Mouse (Mus musculus): ENCODE measurements around the gene 4930452B06Rik. TPM values are rescaled to one million over a fixed set of nuclear protein-coding genes. Genes with fewer than 3 reads are reported as not detected.

4930452B06Rik gene
- polyA plus RNA-seq, 1 experiment from 2014 or later: 5.1 TPM

GRCm38 (mm10) chr14:8477348-8477747, 188.7 kb downstream of the 4930452B06Rik start:
- H3K4me2 ChIP-seq (ENCODE audit: low read length): no peak overlapping the region
- H3K27me3 ChIP-seq (ENCODE audit: control insufficient read depth, insufficient read depth, low read length): no peaks in the 10 kb centered on the region
- no peaks in the 10 kb centered on the region for H3K36me3 ChIP-seq (ENCODE audit: control insufficient read depth, insufficient read depth, low read length)
- H3K4me3 ChIP-seq (replicated peaks; ENCODE audit: low read depth, low read length): no peak overlapping the region
- H3K9me3 ChIP-seq (ENCODE audit: control insufficient read depth, low read length): no peaks in the 10 kb centered on the region
- H3K4me1 ChIP-seq (ENCODE audit: control insufficient read depth, insufficient read depth, low read length): 0 out of 2 replicates have a peak, but pooled peaks cover 5% of the 10 kb centered on the region
- H3K9ac ChIP-seq (replicated peaks; ENCODE audit: low read length): no peak overlapping the region
- DNase-seq (peak; percentile 30), ATAC-seq (ENCODE audit: low FRiP score, low TSS enrichment) (no peak)
- WGBS: 62% methylated on average over 8 of the region's 8 CpGs
- no peak overlapping the region for H3K27ac ChIP-seq (replicated peaks; ENCODE audit: low read depth, low read length)

DNA sequence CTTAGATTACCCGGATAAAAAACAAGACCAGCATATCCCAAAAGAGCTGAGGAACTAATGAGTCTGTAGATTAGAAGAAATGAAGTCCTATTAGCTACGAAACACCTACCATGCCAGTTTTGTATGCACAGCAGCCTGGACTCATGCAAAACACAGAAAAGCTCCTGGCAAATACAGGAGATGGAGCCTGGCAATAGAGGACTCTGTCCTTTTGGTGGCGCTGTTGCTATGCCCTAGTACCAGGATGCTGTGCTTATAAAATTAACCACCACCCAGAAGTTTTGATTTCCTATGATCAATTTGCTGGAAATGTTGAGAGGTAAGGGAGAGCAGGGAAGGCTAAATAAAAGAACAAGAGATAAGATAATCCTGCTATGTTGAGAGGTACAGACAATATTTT, 189.4 kb downstream of the 4930452B06Rik start:
- WGBS: 61% methylated on average over 3 of the region's 3 CpGs
- H3K4me2 ChIP-seq (ENCODE audit: low read length): no peak overlapping the region
- no peak overlapping the region for H3K27ac ChIP-seq (replicated peaks; ENCODE audit: low read depth, low read length)
- no peak overlapping the region for H3K9ac ChIP-seq (replicated peaks; ENCODE audit: low read length)
- ATAC-seq (ENCODE audit: low FRiP score, low TSS enrichment): no peak
- H3K27me3 ChIP-seq (ENCODE audit: control insufficient read depth, insufficient read depth, low read length): no peaks in the 10 kb centered on the region
- DNase-seq: peak; percentile 80
- 0 out of 2 replicates have a peak, but pooled peaks cover 5% of the 10 kb centered on the region for H3K4me1 ChIP-seq (ENCODE audit: control insufficient read depth, insufficient read depth, low read length)
- H3K36me3 ChIP-seq (ENCODE audit: control insufficient read depth, insufficient read depth, low read length): no peaks in the 10 kb centered on the region
- H3K9me3 ChIP-seq (ENCODE audit: control insufficient read depth, low read length): no peaks in the 10 kb centered on the region
- no peak overlapping the region for H3K4me3 ChIP-seq (replicated peaks; ENCODE audit: low read depth, low read length)

GRCm38 (mm10) chr14:8475851-8476250, 190.2 kb downstream of the 4930452B06Rik start:
- ATAC-seq (ENCODE audit: low FRiP score, low TSS enrichment): no peak
- H3K4me1 ChIP-seq (ENCODE audit: control insufficient read depth, insufficient read depth, low read length): 0 out of 2 replicates have a peak, but pooled peaks cover 5% of the 10 kb centered on the region
- no peak overlapping the region for H3K4me2 ChIP-seq (ENCODE audit: low read length)
- H3K27ac ChIP-seq (replicated peaks; ENCODE audit: low read depth, low read length): no peak overlapping the region
- H3K9ac ChIP-seq (replicated peaks; ENCODE audit: low read length): no peak overlapping the region
- H3K4me3 ChIP-seq (replicated peaks; ENCODE audit: low read depth, low read length): no peak overlapping the region
- H3K9me3 ChIP-seq (ENCODE audit: control insufficient read depth, low read length): no peaks in the 10 kb centered on the region
- DNase-seq: no peak
- no peaks in the 10 kb centered on the region for H3K36me3 ChIP-seq (ENCODE audit: control insufficient read depth, insufficient read depth, low read length)
- WGBS: 81% methylated on average over 5 of the region's 5 CpGs
- H3K27me3 ChIP-seq (ENCODE audit: control insufficient read depth, insufficient read depth, low read length): no peaks in the 10 kb centered on the region

GRCm38 (mm10) chr14:8472884-8473283, 193.2 kb downstream of the 4930452B06Rik start:
- DNase-seq: no peak
- ATAC-seq (ENCODE audit: low FRiP score, low TSS enrichment): no peak
- no peaks in the 10 kb centered on the region for H3K9me3 ChIP-seq (ENCODE audit: control insufficient read depth, low read length)
- no peaks in the 10 kb centered on the region for H3K27me3 ChIP-seq (ENCODE audit: control insufficient read depth, insufficient read depth, low read length)
- no peak overlapping the region for H3K4me2 ChIP-seq (ENCODE audit: low read length)
- no peak overlapping the region for H3K27ac ChIP-seq (replicated peaks; ENCODE audit: low read depth, low read length)
- H3K4me3 ChIP-seq (replicated peaks; ENCODE audit: low read depth, low read length): no peak overlapping the region
- H3K9ac ChIP-seq (replicated peaks; ENCODE audit: low read length): no peak overlapping the region
- H3K4me1 ChIP-seq (ENCODE audit: control insufficient read depth, insufficient read depth, low read length): 0 out of 2 replicates have a peak, but pooled peaks cover 5% of the 10 kb centered on the region
- WGBS: 84% methylated on average over 2 of the region's 2 CpGs
- no peaks in the 10 kb centered on the region for H3K36me3 ChIP-seq (ENCODE audit: control insufficient read depth, insufficient read depth, low read length)

GRCm38 (mm10) chr14:8464401-8465154, 201.5 kb downstream of the 4930452B06Rik start:
- WGBS: 67% methylated on average over 14 of the region's 14 CpGs
- Histone ChIP-seq H3K9me3 (ENCODE audit: control insufficient read depth, low read length) (no peaks in the 10 kb centered on the region), H3K27ac (replicated peaks; ENCODE audit: low read depth, low read length) (no peak overlapping the region), H3K4me2 (ENCODE audit: low read length) (no peak overlapping the region), H3K27me3 (ENCODE audit: control insufficient read depth, insufficient read depth, low read length) (no peaks in the 10 kb centered on the region), H3K4me3 (replicated peaks; ENCODE audit: low read depth, low read length) (no peak overlapping the region), H3K4me1 (ENCODE audit: control insufficient read depth, insufficient read depth, low read length) (no peaks in the 10 kb centered on the region), H3K36me3 (ENCODE audit: control insufficient read depth, insufficient read depth, low read length) (no peaks in the 10 kb centered on the region), H3K9ac (replicated peaks; ENCODE audit: low read length) (no peak overlapping the region)
- DNase-seq (no peak), ATAC-seq (ENCODE audit: low FRiP score, low TSS enrichment) (no peak)

GRCm38 (mm10) chr14:8462973-8463372, 203.1 kb downstream of the 4930452B06Rik start:
- Histone ChIP-seq H3K27ac (replicated peaks; ENCODE audit: low read depth, low read length) (no peak overlapping the region), H3K9ac (replicated peaks; ENCODE audit: low read length) (no peak overlapping the region), H3K4me2 (ENCODE audit: low read length) (no peak overlapping the region), H3K27me3 (ENCODE audit: control insufficient read depth, insufficient read depth, low read length) (no peaks in the 10 kb centered on the region), H3K4me3 (replicated peaks; ENCODE audit: low read depth, low read length) (no peak overlapping the region), H3K9me3 (ENCODE audit: control insufficient read depth, low read length) (no peaks in the 10 kb centered on the region), H3K36me3 (ENCODE audit: control insufficient read depth, insufficient read depth, low read length) (no peaks in the 10 kb centered on the region), H3K4me1 (ENCODE audit: control insufficient read depth, insufficient read depth, low read length) (no peaks in the 10 kb centered on the region)
- WGBS: 78% methylated on average over 4 of the region's 4 CpGs
- ATAC-seq (ENCODE audit: low FRiP score, low TSS enrichment): no peak
- DNase-seq: no peak

DNA sequence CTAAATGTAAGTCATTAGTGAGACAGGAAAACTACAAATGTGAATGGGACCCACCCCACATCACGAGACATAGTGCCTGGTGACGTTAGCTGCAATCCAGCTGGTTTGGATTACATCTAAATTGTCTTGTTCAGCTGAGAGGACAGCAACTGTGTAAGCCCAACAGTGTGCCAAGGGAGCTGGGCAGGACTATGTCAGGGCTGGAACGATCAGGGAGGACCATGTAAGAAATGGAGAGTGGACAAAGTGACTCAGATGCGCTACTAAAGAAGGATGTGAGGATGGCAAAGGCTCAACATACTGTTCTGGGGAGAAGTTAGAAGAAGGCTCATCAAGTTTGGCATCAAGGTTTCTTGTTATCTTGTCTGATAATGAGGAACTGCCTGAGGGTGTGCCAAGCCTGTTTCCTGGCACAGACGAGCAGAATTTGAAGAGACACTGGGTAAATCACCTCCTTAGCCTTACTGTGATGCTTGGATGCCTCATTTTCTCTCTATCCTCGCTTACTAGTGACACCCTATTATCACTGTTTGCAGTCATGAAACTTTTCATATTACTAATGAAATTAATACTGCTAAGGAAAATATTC, 203.6 kb downstream of the 4930452B06Rik start:
- WGBS: 77% methylated on average over 6 of the region's 6 CpGs
- no peak overlapping the region for H3K4me2 ChIP-seq (ENCODE audit: low read length)
- H3K27me3 ChIP-seq (ENCODE audit: control insufficient read depth, insufficient read depth, low read length): no peaks in the 10 kb centered on the region
- H3K9me3 ChIP-seq (ENCODE audit: control insufficient read depth, low read length): no peaks in the 10 kb centered on the region
- DNase-seq: no peak
- no peak overlapping the region for H3K27ac ChIP-seq (replicated peaks; ENCODE audit: low read depth, low read length)
- ATAC-seq (ENCODE audit: low FRiP score, low TSS enrichment): no peak
- no peaks in the 10 kb centered on the region for H3K36me3 ChIP-seq (ENCODE audit: control insufficient read depth, insufficient read depth, low read length)
- no peaks in the 10 kb centered on the region for H3K4me1 ChIP-seq (ENCODE audit: control insufficient read depth, insufficient read depth, low read length)
- H3K4me3 ChIP-seq (replicated peaks; ENCODE audit: low read depth, low read length): no peak overlapping the region
- H3K9ac ChIP-seq (replicated peaks; ENCODE audit: low read length): no peak overlapping the region

- H3K4me1 ChIP-seq (ENCODE audit: control insufficient read depth, insufficient read depth, low read length): no peaks in the 10 kb centered on the region
- WGBS: 43% methylated on average over 19 of the region's 19 CpGs
- no peak overlapping the region for H3K27ac ChIP-seq (replicated peaks; ENCODE audit: low read depth, low read length)
- peak; percentile 66 for ATAC-seq (ENCODE audit: low FRiP score, low TSS enrichment)
- no peak overlapping the region for H3K4me3 ChIP-seq (replicated peaks; ENCODE audit: low read depth, low read length)
- no peaks in the 10 kb centered on the region for H3K27me3 ChIP-seq (ENCODE audit: control insufficient read depth, insufficient read depth, low read length)
- no peak overlapping the region for H3K9ac ChIP-seq (replicated peaks; ENCODE audit: low read length)
- H3K36me3 ChIP-seq (ENCODE audit: control insufficient read depth, insufficient read depth, low read length): no peaks in the 10 kb centered on the region
- peak overlapping the region; percentile 31; the same call in 1 of the 2 replicates for H3K4me2 ChIP-seq (ENCODE audit: low read length)
- peak; percentile 86 for DNase-seq
- no peaks in the 10 kb centered on the region for H3K9me3 ChIP-seq (ENCODE audit: control insufficient read depth, low read length)
Measured at GRCm38 (mm10) chr14:8460226-8461129, 205.6 kb downstream of the 4930452B06Rik start.
